Comparison of ENCODE assay signal across 10 mouse cellular contexts in the genomic region with DNA sequence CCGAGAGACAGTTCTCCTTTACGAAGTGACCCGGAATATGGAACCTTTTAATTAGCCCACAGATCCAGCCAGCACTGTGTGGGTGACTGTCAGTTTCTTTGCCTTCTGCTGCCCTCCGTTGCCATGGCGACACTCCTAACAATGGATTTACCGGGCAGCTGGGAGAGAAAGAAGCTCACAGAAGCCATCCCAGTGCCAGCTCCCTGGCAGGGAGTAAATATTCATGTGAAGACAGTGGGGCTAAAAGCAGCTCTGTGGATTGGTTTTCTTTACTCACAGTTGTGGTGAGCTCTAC.
A peak's percentile ranks its signal among the peaks of the same experiment; 100 is the strongest.
DNase-seq lines count a peak whose midpoint lies in the region; ATAC-seq and TF ChIP-seq lines count a peak whose summit lies in the region.
"Had no signal": no experiment of that assay in that cellular context is flagged by ENCODE, and none has a peak within 500 bp of the region (broad histone marks: within the 10 kb centered on the region; RNA-seq: fewer than 3 reads in every experiment).

No protein-coding gene starts in this region.

- peak; percentile 19 for DNase-seq in ZHBTc4 (ENCODE audit: low read depth, low spot score)
- peak; percentile 69 for DNase-seq in embryo, embryonic 9.5 days (ENCODE audit: extremely low spot score)
- peak; percentile 85 for DNase-seq in layer of hippocampus, adult 11-12 months (ENCODE audit: low spot score)
- no peak for DNase-seq in liver, postnatal 0 days
- no peak for DNase-seq in gastrocnemius, postnatal 25 days

- peaks cover 16% of the 10 kb centered on the region for H3K27me3 ChIP-seq in midbrain, embryonic 13.5 days
- H3K27me3 ChIP-seq in liver, postnatal 0 days (ENCODE audit: insufficient read depth, low read length): no peaks in the 10 kb centered on the region
- H3K27me3 ChIP-seq in liver, embryonic 12.5 days (replicated peaks): no peaks in the 10 kb centered on the region
- H3K27me3 ChIP-seq: lung, embryonic 15.5 days had no signal

- ATAC-seq in midbrain, embryonic 13.5 days: peak; percentile 96
- ATAC-seq in liver, postnatal 0 days: no peak
- no peak for ATAC-seq in liver, embryonic 12.5 days
- ATAC-seq in activated CD4-positive, CD25-positive, alpha-beta regulatory T cell, adult 4 months: no peak

- peak overlapping the region; percentile 19; the same call in 1 of the 2 replicates for H3K4me3 ChIP-seq in midbrain, embryonic 13.5 days (replicated peaks)
- no peak overlapping the region for H3K4me3 ChIP-seq in liver, postnatal 0 days (ENCODE audit: low read depth, low read length)
- no peak overlapping the region for H3K4me3 ChIP-seq in liver, embryonic 12.5 days
- H3K4me3 ChIP-seq: erythroblast, embryonic 14.5 days; lung, embryonic 15.5 days had no signal

- 8% methylated on average over 6 of the region's 6 CpGs for WGBS in midbrain, embryonic 13.5 days
- 61% methylated on average over 6 of the region's 6 CpGs for WGBS in liver, postnatal 0 days (ENCODE audit: insufficient replicate concordance)
- WGBS in liver, embryonic 12.5 days (ENCODE audit: insufficient replicate concordance): 65% methylated on average over 6 of the region's 6 CpGs

- peak overlapping the region; percentile 47 for H3K4me2 ChIP-seq in midbrain, embryonic 13.5 days (replicated peaks)
- no peak overlapping the region for H3K4me2 ChIP-seq in liver, postnatal 0 days (ENCODE audit: low read depth, low read length)
- no peak overlapping the region for H3K4me2 ChIP-seq in liver, embryonic 12.5 days
- H3K4me2 ChIP-seq: lung, embryonic 15.5 days had no signal

- H3K36me3 ChIP-seq in midbrain, embryonic 13.5 days: no peaks in the 10 kb centered on the region
- H3K36me3 ChIP-seq in liver, postnatal 0 days (replicated peaks; ENCODE audit: insufficient read depth, low read length): no peaks in the 10 kb centered on the region
- H3K36me3 ChIP-seq in liver, embryonic 12.5 days: no peaks in the 10 kb centered on the region
- H3K36me3 ChIP-seq: lung, embryonic 15.5 days had no signal

- no peak for TF ChIP-seq CTCF in liver, postnatal 0 days (IDR thresholded peaks at IDR 0.05; ENCODE audit: low read depth)

- TF ChIP-seq EP300 in liver, postnatal 0 days (IDR thresholded peaks at IDR 0.05; ENCODE audit: low read depth): no peak

- peak overlapping the region; percentile 86 for H3K27ac ChIP-seq in midbrain, embryonic 13.5 days
- H3K27ac ChIP-seq in liver, postnatal 0 days (ENCODE audit: low read depth): no peak overlapping the region
- no peak overlapping the region for H3K27ac ChIP-seq in liver, embryonic 12.5 days
- H3K27ac ChIP-seq: lung, embryonic 15.5 days had no signal

- H3K9ac ChIP-seq in midbrain, embryonic 13.5 days (replicated peaks): no peak overlapping the region; the same call in 1 of the 2 replicates
- H3K9ac ChIP-seq in liver, postnatal 0 days (replicated peaks): no peak overlapping the region
- H3K9ac ChIP-seq in liver, embryonic 12.5 days: no peak overlapping the region
- H3K9ac ChIP-seq: lung, embryonic 15.5 days had no signal

- peaks cover 21% of the 10 kb centered on the region for H3K4me1 ChIP-seq in midbrain, embryonic 13.5 days (replicated peaks)
- H3K4me1 ChIP-seq in liver, postnatal 0 days (ENCODE audit: insufficient read depth): no peaks in the 10 kb centered on the region
- H3K4me1 ChIP-seq in liver, embryonic 12.5 days: no peaks in the 10 kb centered on the region
- H3K4me1 ChIP-seq: lung, embryonic 15.5 days had no signal

- H3K9me3 ChIP-seq in midbrain, embryonic 13.5 days: no peaks in the 10 kb centered on the region
- H3K9me3 ChIP-seq in liver, postnatal 0 days (ENCODE audit: low read length): no peaks in the 10 kb centered on the region
- H3K9me3 ChIP-seq in liver, embryonic 12.5 days (replicated peaks): 0 out of 2 replicates have a peak, but pooled peaks cover 7% of the 10 kb centered on the region
- H3K9me3 ChIP-seq: lung, embryonic 15.5 days had no signal

Comparison
In these comparisons a context has a peak if more than half of its experiments do, and no peak if none do; other contexts are left out.
1. DNase-seq: peak in ZHBTc4 (single experiment), embryo, embryonic 9.5 days (single experiment) and layer of hippocampus, adult 11-12 months (single experiment); none in liver, postnatal 0 days (single experiment) and gastrocnemius, postnatal 25 days (single experiment).